Mouse (Mus musculus) liver, adult 2 months (tissue): ENCODE measurements around the gene Vps26b.

Experiments
- CTCF ChIP-seq: fragments of 200-500 bp; IDR thresholded peaks from 2 replicates; pipeline ENCODE4 v1.5.1; 2011; ENCODE audit warnings: low read depth, low read length, control low read depth
- POLR2A ChIP-seq: fragments of 200-500 bp; IDR thresholded peaks from 2 replicates; pipeline ENCODE4 v1.6.1; 2011; ENCODE audit warnings: low read length, control low read depth; ENCODE audit not compliant: insufficient read depth; ENCODE audit errors: extremely low read depth

DNA sequence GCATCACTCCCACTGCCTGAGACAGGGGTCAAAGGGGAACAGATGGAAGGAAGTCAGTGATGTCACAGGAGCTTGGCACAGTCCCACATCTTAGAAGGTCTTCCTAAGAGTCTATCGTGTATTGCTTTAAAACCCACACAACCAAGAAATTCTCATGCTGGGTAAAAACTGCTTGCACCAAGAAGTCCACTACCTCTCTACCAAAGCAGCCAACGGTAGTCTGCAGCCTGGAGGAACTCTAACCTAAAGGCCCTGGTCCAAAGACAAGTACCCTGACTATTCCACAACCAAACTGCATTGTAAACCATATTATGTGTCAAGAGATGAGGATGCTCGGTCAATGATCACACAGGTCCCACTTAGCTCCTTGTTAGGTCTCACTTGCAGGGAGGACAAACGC is 39.7 kb downstream of the Vps26b start:
- TF ChIP-seq POLR2A = no peak
- TF ChIP-seq CTCF = no peak
